Mouse (Mus musculus): ENCODE measurements around the gene Ripor3. TPM values are rescaled to one million over a fixed set of nuclear protein-coding genes. Genes with fewer than 3 reads are reported as not detected.
"Not testable (repeated sequence)": the region's sequence is repeated elsewhere in the genome, so short reads cannot be mapped to it uniquely, and the experiment has no call there.

Ripor3 gene
- 0.21 to 0.58 TPM in 2 of 3 replicates, not detected in the other for total RNA-seq (2017)

DNA sequence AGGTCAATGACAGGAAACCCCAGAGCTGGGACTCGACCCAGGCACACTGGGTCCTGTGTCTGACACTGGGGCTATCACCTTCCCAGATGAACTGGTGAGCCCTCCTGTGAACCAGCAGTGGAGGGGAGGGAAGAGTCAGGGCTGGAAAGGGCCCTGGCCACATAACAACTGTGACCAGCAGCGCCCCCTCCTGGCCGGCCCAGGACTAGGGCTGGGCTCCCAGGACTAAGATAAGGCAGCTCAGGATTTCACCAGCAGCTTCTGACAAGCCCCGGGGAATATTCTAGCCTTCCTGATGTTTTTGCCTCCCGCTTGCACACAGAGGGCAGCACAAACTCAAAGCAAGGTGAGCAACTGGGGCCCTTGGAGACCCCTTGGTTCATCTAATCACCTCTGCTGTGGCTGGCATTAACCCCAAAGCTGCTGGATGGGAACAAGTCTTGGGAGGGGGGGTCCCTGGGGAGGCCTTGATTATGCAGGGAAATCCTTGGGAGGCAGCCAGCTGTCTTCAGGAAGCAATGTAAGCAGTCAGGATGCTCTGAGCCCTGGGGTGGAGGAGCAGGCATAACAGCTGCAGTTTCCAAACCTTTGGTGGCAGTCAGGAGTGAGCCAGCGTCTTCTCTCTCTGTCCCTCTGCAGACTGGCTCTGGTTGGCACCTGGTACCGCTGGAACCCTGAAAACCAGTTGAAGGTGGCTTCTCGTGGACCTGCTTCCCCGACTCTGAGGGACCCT, at the start of gene Ripor3:
Gene Ripor3, minus strand, starts transcription at position 683 of the 733 bp plus-strand sequence.
- ATAC-seq (replicated peaks; ENCODE audit: insufficient number of reproducible peaks, low FRiP score, low TSS enrichment, poor library complexity, severe bottlenecking): peak; percentile 60

DNA sequence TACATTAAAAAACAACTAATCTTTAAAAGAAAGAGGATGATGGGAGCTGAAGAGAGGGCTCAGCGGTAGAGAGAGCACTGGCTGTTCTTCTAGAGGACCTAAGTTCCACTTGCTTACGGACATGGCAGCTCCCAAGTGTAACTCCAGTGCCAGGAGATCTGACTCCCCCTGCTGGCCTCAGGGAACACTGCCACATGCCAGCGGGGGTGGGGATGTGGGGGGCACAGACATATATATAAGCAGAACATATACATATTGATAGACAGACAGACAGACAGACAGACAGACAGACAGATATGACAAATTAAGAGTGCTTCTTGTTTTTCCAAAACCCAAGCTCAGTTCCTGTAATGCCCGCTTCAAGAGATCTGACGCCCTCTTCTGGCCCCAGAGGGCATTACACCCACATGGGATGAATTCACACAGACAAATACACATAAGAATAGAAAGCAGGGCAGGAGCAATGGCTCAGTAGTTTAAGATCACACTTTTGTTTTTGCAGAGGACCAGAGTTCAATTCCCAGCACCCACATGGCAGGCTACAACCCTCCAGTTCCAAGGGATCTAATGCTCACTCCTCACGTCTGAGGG, 48.9 kb upstream of the Ripor3 start:
- no peak for ATAC-seq (replicated peaks; ENCODE audit: insufficient number of reproducible peaks, low FRiP score, low TSS enrichment, poor library complexity, severe bottlenecking)

DNA sequence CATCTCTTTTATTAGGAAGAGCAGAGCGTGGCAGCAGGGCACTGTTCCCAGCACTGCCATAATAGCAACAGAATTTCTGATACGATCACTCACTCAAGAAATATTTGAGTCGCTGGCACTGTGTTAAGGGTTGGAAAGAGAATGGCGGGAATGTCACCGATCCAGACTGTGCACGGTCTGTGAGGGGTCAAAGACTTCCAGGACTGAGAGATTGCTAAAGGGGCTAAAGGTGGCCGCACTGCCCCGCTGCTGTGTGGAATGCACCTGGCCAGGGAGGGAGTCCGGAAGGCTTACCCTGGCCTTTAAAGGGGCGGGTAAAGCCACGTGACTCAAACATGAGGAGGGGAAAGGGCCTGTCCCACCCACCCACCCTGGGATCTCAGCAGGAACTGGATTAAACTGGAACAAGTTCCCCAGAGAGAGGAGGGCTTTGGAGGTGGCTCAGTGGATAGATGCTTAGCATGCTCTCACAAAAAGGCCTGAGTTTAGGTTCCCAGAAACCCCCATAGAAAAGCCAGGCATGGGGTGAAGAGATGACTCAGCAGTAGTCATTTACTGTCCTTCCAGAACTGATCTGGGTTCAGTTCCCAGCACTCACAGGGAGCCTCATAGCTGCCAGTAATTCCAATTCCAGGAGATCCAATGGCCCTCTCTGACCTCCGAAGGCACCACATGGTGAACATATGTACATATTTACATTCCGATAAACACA, 48.2 kb upstream of the Ripor3 start:
- no peak for ATAC-seq (replicated peaks; ENCODE audit: insufficient number of reproducible peaks, low FRiP score, low TSS enrichment, poor library complexity, severe bottlenecking)

DNA sequence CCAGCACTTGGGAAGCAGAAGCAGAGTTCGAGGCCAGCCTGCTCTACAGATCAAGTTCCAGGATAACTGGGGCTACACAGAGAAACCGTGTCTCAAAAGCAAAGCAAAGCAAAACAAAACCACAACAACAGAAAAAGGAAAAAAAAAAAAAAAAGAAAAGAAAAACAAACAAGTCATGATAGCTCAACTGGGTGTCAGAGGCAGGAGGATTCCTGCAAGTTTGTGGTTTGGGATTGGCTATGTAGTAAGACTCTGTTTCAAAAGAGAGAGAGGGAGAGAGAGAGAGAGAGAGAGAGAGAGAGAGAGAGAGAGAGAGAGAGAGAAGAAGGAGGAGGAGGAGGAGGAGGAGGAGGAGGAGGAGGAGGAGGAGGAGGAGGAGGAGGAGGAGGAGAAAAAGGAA, 47.5 kb upstream of the Ripor3 start:
- ATAC-seq (replicated peaks; ENCODE audit: insufficient number of reproducible peaks, low FRiP score, low TSS enrichment, poor library complexity, severe bottlenecking): not testable (repeated sequence)

DNA sequence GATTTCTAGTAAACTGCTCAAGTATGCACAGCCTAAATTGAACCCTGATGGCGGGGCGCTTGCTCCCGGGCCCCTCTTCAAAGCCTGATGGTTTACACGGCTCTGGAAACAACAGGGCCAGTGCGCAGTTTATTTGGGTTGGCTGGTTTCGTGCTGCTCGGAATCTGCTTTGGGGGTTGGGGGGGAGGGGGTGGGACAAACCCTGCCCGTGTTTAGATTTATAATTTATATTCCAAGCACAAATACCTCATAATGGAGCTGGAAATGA, 46.2 kb upstream of the Ripor3 start:
- no peak for ATAC-seq (replicated peaks; ENCODE audit: insufficient number of reproducible peaks, low FRiP score, low TSS enrichment, poor library complexity, severe bottlenecking)

DNA sequence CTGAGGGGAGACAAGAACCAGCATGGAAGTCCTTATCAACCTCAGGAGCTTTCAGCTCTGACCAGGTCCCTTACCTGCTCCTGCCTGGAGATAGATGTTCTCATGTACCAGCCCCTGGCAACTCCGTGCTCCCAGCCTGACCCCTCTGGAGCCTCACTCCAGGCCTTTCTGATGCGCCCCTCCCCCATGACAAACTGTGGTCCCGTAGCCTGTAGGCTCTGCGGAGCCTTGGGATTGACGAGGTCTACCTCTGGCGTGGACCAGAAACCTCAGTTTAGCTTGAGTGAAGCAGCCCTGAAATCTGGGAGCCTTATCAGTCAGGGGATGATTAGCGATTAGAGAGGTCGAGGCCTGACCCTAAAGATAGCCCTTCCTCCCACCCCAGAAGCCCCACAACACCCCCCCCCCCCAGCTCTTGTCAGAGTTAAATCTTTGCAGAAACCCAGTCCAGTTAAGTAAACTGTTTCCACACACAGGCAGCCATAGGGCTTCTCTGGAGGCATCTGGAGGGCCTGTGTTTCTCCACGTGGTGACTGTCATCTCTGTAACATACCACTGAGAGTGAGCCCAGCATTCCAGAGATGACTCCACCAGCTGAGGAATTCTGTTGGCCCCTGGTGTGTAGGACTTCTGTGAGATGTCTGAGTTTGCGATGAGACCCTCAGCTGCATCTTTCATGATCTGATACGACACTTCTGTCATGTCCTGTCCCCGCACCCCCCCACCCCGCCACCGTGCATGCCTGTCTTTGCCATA, 45.7 kb upstream of the Ripor3 start:
- ATAC-seq (replicated peaks; ENCODE audit: insufficient number of reproducible peaks, low FRiP score, low TSS enrichment, poor library complexity, severe bottlenecking): no peak

DNA sequence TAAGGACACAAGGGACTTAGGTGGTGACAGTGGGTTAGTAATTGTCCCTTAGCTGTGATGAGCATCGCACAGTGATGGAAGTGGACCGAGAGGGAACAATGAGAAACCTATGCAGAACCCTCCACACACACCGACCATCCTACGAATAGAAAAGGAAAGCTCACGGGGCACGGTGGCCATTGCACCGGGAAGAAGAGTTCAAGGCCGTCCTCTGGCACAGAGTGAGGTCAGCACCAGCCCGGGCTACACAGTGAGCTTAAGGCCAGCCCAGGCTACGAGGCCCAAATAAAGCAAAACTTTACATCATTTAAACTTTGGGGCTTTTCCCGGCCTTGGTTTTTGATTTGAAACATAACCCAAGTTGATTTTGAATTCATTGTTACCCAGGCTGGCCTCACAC, 43.7 kb upstream of the Ripor3 start:
- ATAC-seq (replicated peaks; ENCODE audit: insufficient number of reproducible peaks, low FRiP score, low TSS enrichment, poor library complexity, severe bottlenecking): no peak

DNA sequence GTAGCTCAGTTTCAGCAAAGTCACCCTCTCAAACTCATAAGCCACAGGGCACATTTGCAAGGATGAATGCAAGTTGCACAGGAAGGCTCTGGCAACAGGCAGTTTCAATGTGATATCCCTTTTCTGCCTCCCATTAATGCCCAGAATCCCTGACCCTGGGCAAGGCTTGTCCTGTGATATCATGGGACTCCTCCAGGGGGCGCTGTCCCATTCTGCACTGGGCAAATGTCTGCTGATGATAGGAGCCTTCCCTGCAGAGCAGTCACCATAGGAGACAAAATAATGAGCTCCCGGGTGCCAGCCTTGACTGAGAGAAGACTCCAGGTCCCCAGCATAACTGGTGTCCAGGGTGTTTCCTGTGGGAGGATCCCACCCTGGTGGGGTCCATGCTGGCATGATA, 42.3 kb upstream of the Ripor3 start:
- no peak; the same call in 1 of the 2 replicates for ATAC-seq (replicated peaks; ENCODE audit: insufficient number of reproducible peaks, low FRiP score, low TSS enrichment, poor library complexity, severe bottlenecking)

DNA sequence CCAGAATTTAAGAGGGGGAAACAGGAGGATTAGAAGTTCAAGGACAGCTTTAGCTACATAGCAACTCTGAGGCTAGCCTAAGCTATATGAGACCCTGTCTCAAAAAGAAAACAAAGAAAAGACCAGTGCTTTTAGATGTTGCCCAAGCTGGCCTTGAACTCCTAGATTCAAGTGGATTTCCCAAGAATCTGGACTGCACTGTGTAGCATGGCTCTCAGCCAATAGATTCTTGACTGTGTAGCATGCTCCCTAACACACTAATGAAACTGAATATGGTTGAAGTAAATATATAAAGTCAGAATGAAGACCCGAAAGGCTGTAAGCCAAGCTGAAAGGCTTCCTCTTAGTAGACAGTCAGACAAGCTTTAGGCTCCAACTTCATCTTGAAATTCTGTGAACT, 41.7 kb upstream of the Ripor3 start:
- no peak for ATAC-seq (replicated peaks; ENCODE audit: insufficient number of reproducible peaks, low FRiP score, low TSS enrichment, poor library complexity, severe bottlenecking)

DNA sequence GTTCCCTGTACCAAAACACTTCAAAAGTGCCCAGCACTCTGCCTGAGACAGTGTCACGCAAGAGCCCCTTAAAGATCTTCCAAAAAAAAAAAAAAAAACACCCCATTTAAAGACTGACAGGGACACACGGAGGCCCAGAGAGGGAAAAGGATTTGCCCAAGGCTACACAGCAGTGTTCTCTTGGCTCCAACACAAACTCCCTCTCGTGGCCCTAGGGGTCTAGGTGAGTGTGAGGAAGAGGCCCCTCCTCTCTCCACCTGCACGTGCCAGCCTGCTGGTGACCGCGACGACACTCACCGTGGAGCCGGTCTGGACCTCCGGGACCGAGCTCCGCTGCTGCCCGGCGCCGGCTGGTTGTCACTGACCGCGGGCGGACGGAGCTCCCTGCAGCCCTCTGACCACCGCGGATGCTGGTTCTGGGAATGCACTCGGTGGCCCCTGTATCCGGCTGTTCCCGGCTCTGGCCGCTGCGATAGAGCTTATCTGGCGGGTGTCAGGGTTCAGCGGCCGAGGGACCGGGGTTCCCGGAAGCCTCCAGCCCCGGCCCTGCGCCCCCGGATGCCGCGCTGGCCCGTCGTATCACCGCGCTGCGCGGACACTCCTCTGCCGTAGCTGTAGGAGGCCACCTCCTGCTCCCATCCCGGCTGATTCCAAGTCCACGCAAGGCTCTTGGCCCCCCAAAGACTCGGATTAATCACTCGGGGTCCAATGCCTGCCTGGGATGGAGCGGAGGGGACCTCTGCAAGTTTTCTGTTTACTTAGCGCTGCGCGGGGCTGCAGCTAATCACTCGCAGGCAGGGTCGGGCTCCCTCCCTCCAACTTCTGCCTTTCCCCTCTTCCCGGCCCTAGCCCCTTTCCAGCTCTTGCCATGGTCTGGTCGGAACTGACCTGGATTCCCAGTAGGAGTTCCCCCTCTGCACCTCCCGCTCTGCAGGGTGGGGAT, 39.9 kb upstream of the Ripor3 start:
- ATAC-seq (replicated peaks; ENCODE audit: insufficient number of reproducible peaks, low FRiP score, low TSS enrichment, poor library complexity, severe bottlenecking): no peak

DNA sequence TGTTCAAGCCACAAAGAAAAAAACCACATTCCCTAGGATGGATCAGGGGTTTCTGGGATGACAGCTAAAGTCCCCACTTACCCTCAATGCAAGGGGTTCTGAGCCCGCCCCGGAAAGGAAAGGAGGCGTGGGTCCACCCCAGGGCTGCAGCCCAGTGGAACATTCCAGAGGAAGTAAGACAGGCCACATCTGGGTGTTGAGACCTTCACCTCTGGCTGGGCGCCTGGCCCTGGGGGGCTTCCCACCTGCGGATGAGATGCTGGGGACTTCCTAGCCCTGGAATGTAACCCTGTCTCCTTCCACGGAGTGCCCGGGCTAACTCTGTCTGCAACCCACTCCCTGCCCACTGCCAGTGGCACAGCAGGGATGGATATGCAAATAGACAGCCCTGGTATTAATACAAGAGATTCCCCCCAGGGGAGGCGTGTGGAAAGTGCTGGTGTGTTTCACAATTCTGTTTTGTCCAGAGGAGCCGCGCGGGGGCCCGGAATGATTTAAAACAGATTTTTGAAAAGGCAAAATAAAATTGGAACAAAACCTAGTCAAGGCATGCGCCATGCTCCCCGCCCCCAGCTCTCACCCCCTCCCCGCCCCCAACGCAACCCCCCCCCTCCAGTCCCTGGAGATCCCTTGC, 38.7 kb upstream of the Ripor3 start:
- ATAC-seq (replicated peaks; ENCODE audit: insufficient number of reproducible peaks, low FRiP score, low TSS enrichment, poor library complexity, severe bottlenecking): no peak

DNA sequence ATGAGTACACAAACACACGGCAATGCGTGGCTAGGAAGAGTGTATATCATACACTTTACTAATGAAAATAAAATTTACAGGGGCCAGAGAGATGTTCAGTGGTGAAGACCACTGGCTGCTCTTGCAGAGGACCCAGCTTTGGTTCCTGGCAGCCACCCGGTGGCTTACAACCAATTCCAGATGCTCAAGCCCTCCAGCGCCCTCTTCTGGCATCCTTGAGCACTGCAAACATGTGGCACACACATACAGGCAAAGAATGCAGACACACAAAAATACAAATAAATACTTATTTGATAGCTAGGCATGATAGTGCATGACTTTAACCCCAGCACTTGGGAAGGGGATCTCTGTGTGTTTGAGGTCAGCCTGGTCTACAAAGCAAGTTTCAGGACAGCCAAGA, 36.0 kb upstream of the Ripor3 start:
- ATAC-seq (replicated peaks; ENCODE audit: insufficient number of reproducible peaks, low FRiP score, low TSS enrichment, poor library complexity, severe bottlenecking): no peak

DNA sequence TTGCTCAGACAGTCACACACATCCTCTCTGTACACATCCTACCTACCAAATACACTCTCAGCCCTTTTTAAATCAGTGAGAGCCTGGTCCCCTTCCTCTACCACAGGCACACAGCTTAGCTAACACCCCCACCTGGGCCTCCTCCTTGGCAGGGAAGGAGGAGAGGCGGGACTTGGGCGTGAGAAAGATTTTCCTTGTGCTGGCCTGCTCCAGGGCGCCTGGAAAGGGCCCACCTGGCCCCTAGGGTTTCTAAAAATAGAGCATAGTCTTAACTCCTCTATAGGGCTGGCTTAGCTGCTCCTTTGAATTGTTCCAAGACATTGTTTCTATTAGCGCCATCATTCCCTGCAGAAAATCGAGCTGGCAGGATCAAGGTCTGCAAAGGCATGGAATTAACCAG, 35.4 kb upstream of the Ripor3 start:
- ATAC-seq (replicated peaks; ENCODE audit: insufficient number of reproducible peaks, low FRiP score, low TSS enrichment, poor library complexity, severe bottlenecking): no peak

DNA sequence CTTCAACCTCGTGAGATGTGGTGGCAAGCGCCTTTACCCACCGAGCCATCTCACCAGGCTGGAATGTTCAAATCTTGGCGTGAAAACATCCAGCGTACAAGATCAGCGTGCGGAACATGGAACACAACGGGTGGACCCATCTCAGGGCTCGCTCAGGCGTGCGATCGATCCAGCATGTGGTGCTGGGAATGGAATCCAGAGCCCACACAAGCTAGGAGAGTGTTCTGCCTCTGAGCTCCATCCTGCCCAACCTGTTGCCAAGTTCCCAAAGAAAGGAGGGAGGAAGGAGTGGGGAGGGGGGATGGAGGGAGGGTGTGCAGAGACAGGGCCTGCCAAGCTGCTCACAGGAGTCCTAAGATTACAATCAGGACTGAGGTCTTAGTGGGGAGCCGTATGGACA, 34.9 kb upstream of the Ripor3 start:
- no peak for ATAC-seq (replicated peaks; ENCODE audit: insufficient number of reproducible peaks, low FRiP score, low TSS enrichment, poor library complexity, severe bottlenecking)

DNA sequence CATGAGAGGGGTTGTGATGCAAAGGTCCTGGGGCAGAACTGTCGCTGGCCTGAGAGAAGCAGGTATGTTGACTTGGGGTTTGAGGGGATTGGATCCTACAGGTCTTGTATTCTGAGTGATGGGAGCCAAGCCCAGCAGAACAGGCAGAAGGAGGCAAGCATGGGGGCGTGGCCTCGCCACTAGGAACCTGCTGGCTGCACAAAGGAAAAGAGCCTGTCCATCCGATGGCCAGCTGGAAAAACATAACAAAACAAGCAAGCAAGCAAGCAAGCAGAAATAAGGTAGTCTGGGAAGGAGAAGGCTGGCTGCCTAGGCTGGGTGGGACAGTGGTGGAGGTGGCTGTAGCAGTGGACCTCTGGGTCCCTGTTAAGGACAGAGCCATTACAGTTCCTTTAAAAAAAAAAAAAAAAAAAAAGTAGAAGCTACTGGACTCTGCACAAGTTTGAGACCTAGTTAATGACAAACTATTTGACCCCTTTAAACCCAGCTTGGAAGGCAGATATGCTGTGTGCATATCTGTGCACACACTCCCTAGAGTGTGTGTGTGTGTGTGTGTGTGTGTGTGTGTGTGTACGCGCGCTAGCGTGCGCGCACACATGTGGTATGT, 34.4 kb upstream of the Ripor3 start:
- ATAC-seq (replicated peaks; ENCODE audit: insufficient number of reproducible peaks, low FRiP score, low TSS enrichment, poor library complexity, severe bottlenecking): no peak

DNA sequence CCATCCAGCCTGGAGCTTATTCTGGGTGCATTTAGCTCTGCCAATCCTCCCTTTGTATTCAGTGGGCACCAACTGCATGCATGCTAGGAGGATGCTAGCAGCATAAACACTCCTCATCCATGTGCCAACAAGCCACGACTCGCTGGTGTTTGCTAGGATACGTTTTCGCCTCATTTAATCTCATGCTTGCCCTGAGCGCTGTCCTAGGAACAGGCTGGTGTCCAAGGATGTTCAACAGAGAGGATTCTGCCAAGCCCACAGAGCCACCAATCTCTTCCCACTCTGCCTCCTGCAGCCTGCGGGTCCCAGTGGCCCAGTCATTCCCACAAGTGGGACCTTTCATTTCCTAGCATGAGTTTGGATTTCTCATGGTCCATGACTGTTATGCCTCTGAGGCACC, 31.6 kb upstream of the Ripor3 start:
- ATAC-seq (replicated peaks; ENCODE audit: insufficient number of reproducible peaks, low FRiP score, low TSS enrichment, poor library complexity, severe bottlenecking): no peak

DNA sequence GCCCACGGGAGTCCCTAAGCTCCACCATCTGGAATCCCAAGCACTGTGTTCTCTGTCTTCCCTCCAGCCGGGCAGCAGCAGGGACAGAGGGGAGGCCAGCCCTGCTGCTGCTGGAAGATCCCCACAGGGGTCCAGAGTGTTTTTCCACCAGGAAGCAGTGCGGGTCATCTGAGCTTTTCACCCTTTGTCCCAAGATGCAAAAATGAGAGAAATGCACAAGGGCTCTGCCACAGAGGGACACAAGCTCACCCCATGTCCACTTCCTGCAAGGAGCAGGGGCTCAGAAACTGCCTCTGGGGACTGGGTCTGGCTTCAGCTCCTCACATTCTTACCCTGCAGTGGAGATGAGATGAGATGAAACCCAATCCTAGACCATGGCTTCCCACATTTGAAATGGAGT, 30.3 kb upstream of the Ripor3 start:
- no peak for ATAC-seq (replicated peaks; ENCODE audit: insufficient number of reproducible peaks, low FRiP score, low TSS enrichment, poor library complexity, severe bottlenecking)

DNA sequence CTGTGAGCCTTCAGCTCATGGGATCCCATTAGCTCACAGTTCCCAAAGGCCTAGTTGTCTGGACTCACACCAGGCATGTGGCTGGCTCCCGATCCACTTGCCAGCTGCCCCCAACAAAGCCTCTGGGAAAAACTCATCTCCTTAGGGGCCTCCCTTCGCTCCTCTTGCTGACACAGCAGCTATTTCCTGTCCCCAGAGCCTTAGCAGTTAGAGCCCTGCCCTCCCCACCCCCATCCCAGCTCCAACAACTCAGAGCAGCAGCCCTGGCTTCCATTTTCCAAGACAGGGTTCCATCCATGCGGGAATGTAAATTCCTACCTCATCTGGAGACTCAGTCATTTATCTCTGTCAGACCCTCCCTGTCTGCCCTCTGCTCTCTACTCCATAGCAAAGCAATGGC, 26.6 kb upstream of the Ripor3 start:
- no peak for ATAC-seq (replicated peaks; ENCODE audit: insufficient number of reproducible peaks, low FRiP score, low TSS enrichment, poor library complexity, severe bottlenecking)
